Mouse (Mus musculus): ENCODE measurements around the gene Rpl22. TPM values are rescaled to one million over a fixed set of nuclear protein-coding genes. Genes with fewer than 3 reads are reported as not detected.

Gene Rpl22
- 31.1 and 39.6 TPM in 2 replicates for polyA plus RNA-seq (2012; rRNA removed)

DNA sequence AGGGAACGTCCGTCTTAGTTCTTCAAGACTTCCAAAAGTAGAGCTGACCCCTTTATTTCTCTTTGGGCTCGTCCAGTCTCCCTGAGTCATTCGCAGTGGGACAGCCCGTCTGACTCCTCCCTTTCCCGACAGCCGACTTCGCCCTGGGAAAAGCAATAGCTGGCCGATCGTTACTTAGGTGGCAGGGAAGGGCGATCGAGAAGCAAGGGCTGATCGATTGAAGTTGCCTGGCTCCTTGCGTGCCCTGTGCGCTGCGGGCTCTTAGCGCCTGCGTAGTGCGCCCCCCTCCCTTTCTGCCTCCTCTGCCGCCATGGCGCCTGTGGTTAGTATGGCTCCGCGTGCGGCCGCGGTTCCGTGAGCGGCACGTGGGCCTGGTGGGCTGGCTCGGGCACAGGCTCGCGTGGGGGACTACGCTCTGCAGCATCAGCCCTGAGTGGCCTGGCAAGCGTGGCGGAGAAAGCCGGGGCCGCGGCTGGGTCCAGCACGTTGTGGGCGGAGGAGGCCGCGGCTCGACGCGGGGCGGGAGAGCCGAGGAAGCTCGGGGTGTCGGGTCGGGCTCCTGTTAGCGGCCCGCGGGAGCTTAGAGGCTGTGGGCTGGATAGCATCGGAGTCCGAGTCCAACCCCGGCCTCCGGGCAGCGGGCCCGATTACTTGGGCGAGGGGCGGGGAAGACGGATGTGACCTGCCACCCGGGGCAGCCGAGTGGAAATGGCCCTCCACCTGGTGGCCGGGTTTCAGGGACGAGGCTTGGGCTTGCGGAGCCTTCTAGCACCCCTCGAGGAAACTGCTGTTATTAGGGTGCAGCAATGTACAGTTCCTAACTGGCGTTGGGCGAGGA, at the start of gene Rpl22:
TSS of gene Rpl22 (plus strand) at position 169 of the 838 bp plus-strand sequence.

DNA sequence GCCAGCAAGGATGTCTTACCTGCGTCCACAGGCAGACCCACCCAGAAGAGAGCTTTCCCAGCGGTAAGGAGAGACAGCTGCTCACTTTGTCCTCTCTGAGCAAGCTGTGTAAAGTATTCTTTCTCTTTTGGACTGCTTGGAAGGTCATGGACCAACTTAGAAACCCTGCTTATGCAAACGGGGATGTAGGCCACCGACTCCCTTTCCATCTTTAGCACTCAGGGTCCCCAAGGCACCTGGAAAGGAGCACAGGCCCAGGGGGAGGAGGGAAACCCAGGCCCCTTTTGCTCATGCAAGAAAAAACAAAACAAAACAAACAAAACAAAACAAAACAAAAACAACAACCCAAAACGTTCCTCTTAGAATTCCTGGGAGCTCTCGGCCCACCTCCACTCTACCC, 34.0 kb upstream of the Rpl22 start, which contains the start of gene Hes3:
TSS of gene Hes3 (minus strand) at position 101 of the 400 bp plus-strand sequence.

DNA sequence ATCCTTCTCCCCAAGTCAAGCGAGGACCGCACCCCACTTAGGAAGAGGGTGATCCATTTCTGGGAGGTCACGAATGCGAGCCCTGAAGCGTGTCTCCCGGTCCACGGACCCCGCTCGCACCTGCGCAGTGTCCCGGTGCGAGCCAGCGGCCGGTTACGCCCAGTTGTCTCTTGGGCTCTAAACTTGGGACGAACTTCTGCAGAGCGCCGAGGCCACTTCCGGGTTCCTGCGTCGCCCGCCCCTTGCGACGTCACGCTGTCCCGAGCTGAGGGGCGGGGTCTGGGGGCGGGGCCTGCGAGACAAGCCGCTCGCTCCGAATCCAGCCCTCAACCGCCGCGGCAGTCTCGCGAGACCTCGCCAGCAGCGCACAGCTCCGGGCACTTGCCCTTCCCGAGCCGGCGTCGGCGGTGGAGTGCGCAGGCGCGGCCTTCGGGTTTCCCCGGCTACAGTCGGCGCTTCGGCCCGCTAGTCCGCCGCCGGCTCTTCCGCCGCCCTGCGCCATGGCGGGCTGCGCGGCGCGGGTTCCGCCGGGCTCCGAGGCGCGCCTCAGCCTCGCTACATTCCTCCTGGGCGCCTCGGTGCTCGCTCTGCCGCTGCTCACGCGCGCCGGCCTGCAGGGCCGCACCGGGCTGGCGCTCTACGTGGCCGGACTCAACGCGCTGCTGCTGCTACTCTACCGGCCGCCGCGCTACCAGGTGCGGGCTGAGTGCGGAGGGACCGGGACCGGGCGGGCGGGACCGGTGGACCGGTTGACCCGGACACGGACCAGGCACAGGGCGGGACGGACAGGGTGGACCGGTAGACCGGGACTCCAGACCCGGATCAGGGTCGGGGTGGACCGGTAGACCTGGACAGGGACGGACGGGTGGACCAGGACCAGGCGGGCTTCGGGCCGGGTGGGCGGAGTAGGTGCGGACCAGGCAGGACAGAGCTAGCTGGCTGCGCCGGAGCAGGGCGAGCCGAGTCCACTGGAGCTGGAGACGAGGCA, 28.4 kb upstream of the Rpl22 start, which contains the start of gene Icmt:
TSS of gene Icmt (plus strand) at position 354 of the 988 bp plus-strand sequence.

DNA sequence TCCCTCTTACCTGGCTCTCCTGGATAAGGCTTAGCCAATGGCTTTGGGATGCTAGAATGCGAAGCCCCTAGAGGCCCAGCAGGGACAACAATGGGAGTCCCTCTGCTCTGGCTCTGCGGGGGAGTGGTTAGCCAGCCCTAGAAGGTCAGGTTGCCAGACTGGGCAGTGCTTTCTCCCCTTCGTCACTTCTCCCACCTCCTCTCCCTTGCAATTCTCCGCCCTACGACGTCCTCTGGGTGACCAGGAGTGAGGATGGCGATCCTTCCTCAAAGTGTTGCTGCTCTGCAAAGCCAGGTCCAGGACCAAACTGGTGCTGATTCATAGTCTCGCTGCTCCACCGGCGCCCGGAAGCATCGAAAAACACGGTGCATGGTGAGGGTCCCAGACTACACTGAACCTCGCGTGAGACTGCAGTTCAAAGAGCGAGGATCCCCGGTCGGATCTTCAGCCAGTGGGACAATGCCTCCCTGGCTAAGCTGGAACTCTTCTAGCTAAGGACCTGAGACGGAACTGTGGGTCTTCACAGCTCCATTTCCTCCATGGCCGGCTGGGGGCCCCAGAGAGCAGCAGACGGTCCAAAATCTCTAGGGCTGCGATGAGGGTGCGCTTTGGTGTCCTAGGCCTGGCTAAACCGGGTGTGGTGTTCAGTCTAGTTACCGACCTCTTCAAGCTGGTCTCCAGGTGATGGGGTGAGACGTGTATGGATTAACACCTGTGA, 6.9 kb upstream of the Rpl22 start, which contains the start of gene Rnf207:
TSS of gene Rnf207 (minus strand) at position 477 of the 718 bp plus-strand sequence.

DNA sequence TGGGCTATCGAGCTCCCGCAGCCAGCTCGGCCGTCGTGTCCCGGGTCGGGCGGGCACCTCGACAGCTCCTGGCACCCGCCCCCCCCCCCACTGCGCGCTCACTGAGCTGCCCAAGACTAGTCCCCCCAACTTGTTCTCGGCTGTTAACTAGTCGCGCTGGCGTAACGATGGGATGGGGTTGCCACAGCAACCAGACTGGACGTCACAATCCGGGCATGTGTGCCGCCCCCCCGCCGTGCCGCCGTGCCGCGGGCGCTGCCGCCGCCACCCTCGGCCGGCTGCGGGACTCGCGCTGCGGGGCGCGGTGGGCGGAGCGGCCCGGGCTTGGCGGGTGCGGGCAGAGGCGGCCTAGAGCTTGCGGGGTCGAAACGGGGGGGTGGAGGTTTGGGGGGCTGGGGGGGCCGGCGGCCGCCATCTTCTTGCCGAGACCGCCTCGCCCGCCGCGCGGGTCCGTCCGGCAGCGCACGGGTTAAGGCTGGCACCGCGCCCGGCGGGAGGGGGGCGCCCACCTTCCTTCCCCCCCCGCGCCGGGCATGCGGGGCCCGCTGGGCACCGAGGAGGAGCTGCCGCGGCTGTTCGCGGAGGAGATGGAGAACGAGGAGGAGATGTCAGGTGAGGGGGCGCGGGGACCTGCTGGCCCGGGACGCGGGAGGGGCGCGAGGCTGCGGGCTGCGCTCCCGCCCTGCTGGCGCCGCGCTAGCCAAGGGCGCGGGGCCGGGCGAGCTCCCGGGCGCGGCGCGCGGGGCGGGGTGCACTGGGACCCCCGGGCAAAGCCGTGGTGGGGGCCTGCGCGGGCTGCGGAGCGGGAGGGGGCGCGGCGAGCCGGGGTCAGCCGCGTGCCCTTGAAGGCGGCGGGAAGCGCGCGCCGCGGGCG, 13.1 kb downstream of the Rpl22 start, which contains the start of gene Chd5:
TSS of gene Chd5 (plus strand) at position 233 of the 874 bp plus-strand sequence.

Other genes starting within 250 kb of the Rpl22 start
- gene Tnfrsf25, start 209.8 kb upstream of the Rpl22 start, polyA plus RNA-seq (2012; rRNA removed): 8.9 and 11.5 TPM in 2 replicates
- gene Espn, start 173.4 kb upstream of the Rpl22 start, polyA plus RNA-seq (2012; rRNA removed): 85.4 and 131 TPM in 2 replicates
- 0.15 and 0.16 TPM in 2 replicates for gene Hes2, start 166.9 kb upstream of the Rpl22 start, polyA plus RNA-seq (2012; rRNA removed)
- 59.7 and 67.2 TPM in 2 replicates for gene Acot7, start 147.6 kb upstream of the Rpl22 start, polyA plus RNA-seq (2012; rRNA removed)
- 80.9 and 134 TPM in 2 replicates for gene Gpr153, start 51.5 kb upstream of the Rpl22 start, polyA plus RNA-seq (2012; rRNA removed)
- gene Hes3, start 34.1 kb upstream of the Rpl22 start, polyA plus RNA-seq (2012; rRNA removed): 0.09 TPM in 1 of 2 replicates, not detected in the other
- gene Icmt, start 28.5 kb upstream of the Rpl22 start, polyA plus RNA-seq (2012; rRNA removed): 35.6 and 39.6 TPM in 2 replicates
- 4.6 and 5.5 TPM in 2 replicates for gene Rnf207, start 6.7 kb upstream of the Rpl22 start, polyA plus RNA-seq (2012; rRNA removed)
- gene Chd5, start 12.9 kb downstream of the Rpl22 start, polyA plus RNA-seq (2012; rRNA removed): 0.26 and 0.30 TPM in 2 replicates
- gene Nphp4, start 151.0 kb downstream of the Rpl22 start, polyA plus RNA-seq (2012; rRNA removed): 6.3 and 6.4 TPM in 2 replicates
- 2.1 and 2.7 TPM in 2 replicates for gene Kcnab2, start 152.1 kb downstream of the Rpl22 start, polyA plus RNA-seq (2012; rRNA removed)